Mouse (Mus musculus) limb, embryonic 14.5 days (tissue): Measurements from ENCODE around the gene Gimap9. TPM values are rescaled to one million over a fixed set of nuclear protein-coding genes. Genes with fewer than 3 reads are reported as not detected.

Experiments
- ATAC-seq: fragments of 200-750 bp; cut with Nextera tagmentation; 2 replicates; pipeline ENCODE4 v1.8.0; 2017; ENCODE audit warnings: low read depth, moderate number of reproducible peaks, moderate TSS enrichment; ENCODE audit not compliant: low FRiP score
- DNase-seq: peaks from one replicate; pipeline ENCODE4 v3.0.0-alpha.2; 2015; ENCODE audit warnings: low spot score
- H3K27ac ChIP-seq: fragments of 300-500 bp; sonication (generic); replicated peaks from 2 replicates; pipeline ENCODE4 v1.5.1; 2014; ENCODE audit warnings: low read depth, mild to moderate bottlenecking, low read length, moderate library complexity, mixed read lengths
- H3K27me3 ChIP-seq: fragments of 300-500 bp; sonication (generic); 2 replicates; pipeline ENCODE4 v1.6.1; 2014; ENCODE audit warnings: low read length, mixed read lengths; ENCODE audit not compliant: control insufficient read depth, insufficient read depth
- H3K36me3 ChIP-seq: fragments of 300-500 bp; sonication (generic); 2 replicates; pipeline ENCODE4 v1.6.1; 2014; ENCODE audit warnings: mild to moderate bottlenecking, low read length, moderate library complexity, mixed read lengths; ENCODE audit not compliant: control insufficient read depth, insufficient read depth
- H3K4me1 ChIP-seq: fragments of 300-500 bp; sonication (generic); 2 replicates; pipeline ENCODE4 v1.6.1; 2014; ENCODE audit warnings: antibody characterized with exemption, low read length, mixed read lengths; ENCODE audit not compliant: control insufficient read depth, insufficient read depth
- H3K4me2 ChIP-seq: fragments of 300-500 bp; sonication (generic); replicated peaks from 2 replicates; pipeline ENCODE4 v1.6.1; 2014; ENCODE audit warnings: low read depth, mild to moderate bottlenecking, low read length, moderate library complexity; ENCODE audit not compliant: severe bottlenecking
- H3K4me3 ChIP-seq: fragments of 300-500 bp; sonication (generic); replicated peaks from 2 replicates; pipeline ENCODE4 v1.5.1; 2014; ENCODE audit warnings: low read length
- H3K9ac ChIP-seq: fragments of 300-500 bp; sonication (generic); 2 replicates; pipeline ENCODE4 v1.6.1; 2014; ENCODE audit warnings: mild to moderate bottlenecking, low read depth, low read length, moderate library complexity; ENCODE audit not compliant: severe bottlenecking
- H3K9me3 ChIP-seq: fragments of 300-500 bp; sonication (generic); 2 replicates; pipeline ENCODE4 v1.6.1; 2016; ENCODE audit warnings: low read length; ENCODE audit not compliant: control insufficient read depth
- POLR2A ChIP-seq: fragments of 200-500 bp; IDR thresholded peaks from 2 replicates; pipeline ENCODE4 v1.8.0; 2012; ENCODE audit warnings: inconsistent platforms, mild to moderate bottlenecking, moderate library complexity, borderline replicate concordance; ENCODE audit not compliant: insufficient read depth, insufficient read length; ENCODE audit errors: extremely low read depth
- WGBS: fragments of 180-500 bp; shearing (Covaris S2); extraction: QIAGEN DNeasy Blood & Tissue Kit; methylation state at CpG from one replicate; pipeline ENCODE4 v1.1.7; 2014; 5-methylcytosine and 5-hydroxymethylcytosine counted together
- polyA plus RNA-seq, 2 experiments: library from polyadenylated mRNA; depleted of rRNA in 1 of 2; stranded (reverse) in 1 of 2; unstranded in 1 of 2; fragments of >200 nt; fragmentation: Nextera tagmentation in 1 of 2; extraction: Ambion mirVana in 1 of 2; gene quantifications; 2 replicates each; pipeline versions ENCODE4 v1.2.1 to v1.2.3; 2012 to 2014

Gimap9 gene
- polyA plus RNA-seq (2012; rRNA removed) (5.8 and 6.2 TPM in 2 replicates), polyA plus RNA-seq (2014; fragmentation: Nextera tagmentation; extraction: Ambion mirVana) (6.0 and 6.2 TPM in 2 replicates)

- no peaks in the 10 kb centered on the region for H3K36me3 ChIP-seq
- no peaks in the 10 kb centered on the region for H3K4me1 ChIP-seq
- no peak for ATAC-seq
- H3K9ac ChIP-seq: 0 out of 2 replicates have a peak within 1 kb of the TSS, but pooled peaks have one; percentile 4
- H3K4me3 ChIP-seq: peak within 1 kb of the TSS; percentile 24
- DNase-seq: no peak
- no peaks in the 10 kb centered on the region for H3K27me3 ChIP-seq
- 37% methylated on average over 13 of the region's 13 CpGs for WGBS
- peak within 1 kb of the TSS; percentile 32 for H3K4me2 ChIP-seq
- H3K27ac ChIP-seq: no peak within 1 kb of the TSS
- TF ChIP-seq POLR2A: no peak
- H3K9me3 ChIP-seq: no peaks in the 10 kb centered on the region
Measured at GRCm38 (mm10) chr6:48675931-48676859, at the start of gene Gimap9. TSS of gene Gimap9 (plus strand) at chr6:48676129.

- peaks cover 30% of the 10 kb centered on the region for H3K27me3 ChIP-seq
- DNase-seq (no peak), ATAC-seq (no peak)
- no peak within 1 kb of the TSS for H3K27ac ChIP-seq
- peak within 1 kb of the TSS; percentile 44 for H3K4me3 ChIP-seq
- no peaks in the 10 kb centered on the region for H3K36me3 ChIP-seq
- H3K9ac ChIP-seq: peak within 1 kb of the TSS; percentile 52
- peak within 1 kb of the TSS; percentile 86 for H3K4me2 ChIP-seq
- H3K9me3 ChIP-seq: no peaks in the 10 kb centered on the region
- 30% methylated on average over 8 of the region's 8 CpGs for WGBS
- no peak for TF ChIP-seq POLR2A
- H3K4me1 ChIP-seq: no peaks in the 10 kb centered on the region
Measured at GRCm38 (mm10) chr6:48626464-48626863, 49.5 kb upstream of the Gimap9 start, which contains the start of gene AI854703. TSS of gene AI854703 (plus strand) at chr6:48626764.

GRCm38 (mm10) chr6:48626984-48627383 lies 48.9 kb upstream of the Gimap9 start:
- Histone ChIP-seq H3K4me2 (peak overlapping the region; percentile 86), H3K9me3 (no peaks in the 10 kb centered on the region), H3K27me3 (peaks cover 30% of the 10 kb centered on the region), H3K4me3 (peak overlapping the region; percentile 44), H3K4me1 (no peaks in the 10 kb centered on the region), H3K36me3 (no peaks in the 10 kb centered on the region), H3K9ac (peak overlapping the region; percentile 52), H3K27ac (no peak overlapping the region)
- DNase-seq: no peak
- peak; percentile 38 for ATAC-seq
- under 1% methylated on average over 26 of the region's 32 CpGs for WGBS
- TF ChIP-seq POLR2A: no peak

- peak overlapping the region; percentile 44 for H3K4me3 ChIP-seq
- DNase-seq (no peak), ATAC-seq (no peak)
- H3K9ac ChIP-seq: peak overlapping the region; percentile 52
- H3K27ac ChIP-seq: no peak overlapping the region
- no peaks in the 10 kb centered on the region for H3K4me1 ChIP-seq
- peaks cover 30% of the 10 kb centered on the region for H3K27me3 ChIP-seq
- peak overlapping the region; percentile 86 for H3K4me2 ChIP-seq
- no peaks in the 10 kb centered on the region for H3K9me3 ChIP-seq
- no peaks in the 10 kb centered on the region for H3K36me3 ChIP-seq
- TF ChIP-seq POLR2A: no peak
- 3% methylated on average over 7 of the region's 7 CpGs for WGBS
Measured at GRCm38 (mm10) chr6:48627511-48627924, 48.4 kb upstream of the Gimap9 start.

GRCm38 (mm10) chr6:48628377-48628776 lies 47.6 kb upstream of the Gimap9 start:
- 85% methylated on average over 3 of the region's 3 CpGs for WGBS
- Histone ChIP-seq H3K4me1 (no peaks in the 10 kb centered on the region), H3K4me2 (no peak overlapping the region), H3K9me3 (no peaks in the 10 kb centered on the region), H3K9ac (no peak overlapping the region), H3K27ac (no peak overlapping the region), H3K27me3 (peaks cover 30% of the 10 kb centered on the region), H3K36me3 (no peaks in the 10 kb centered on the region), H3K4me3 (no peak overlapping the region)
- TF ChIP-seq POLR2A: no peak
- DNase-seq: no peak
- no peak for ATAC-seq
